Mouse (Mus musculus) fibroblast of lung, adult 2 months (primary cell): ENCODE measurements around the gene Gm20388.

Experiments
- DNase-seq: peaks from one replicate; pipeline ENCODE4 v3.0.0-alpha.2; 2011; ENCODE audit warnings: low read depth

Gm20388 gene

GRCm38 (mm10) chr8:121968542-121968941 is 2057.9 kb downstream of the Gm20388 start:
- DNase-seq, result no peak

GRCm38 (mm10) chr8:121970225-121970624 is 2059.6 kb downstream of the Gm20388 start:
- DNase-seq, result no peak

DNA sequence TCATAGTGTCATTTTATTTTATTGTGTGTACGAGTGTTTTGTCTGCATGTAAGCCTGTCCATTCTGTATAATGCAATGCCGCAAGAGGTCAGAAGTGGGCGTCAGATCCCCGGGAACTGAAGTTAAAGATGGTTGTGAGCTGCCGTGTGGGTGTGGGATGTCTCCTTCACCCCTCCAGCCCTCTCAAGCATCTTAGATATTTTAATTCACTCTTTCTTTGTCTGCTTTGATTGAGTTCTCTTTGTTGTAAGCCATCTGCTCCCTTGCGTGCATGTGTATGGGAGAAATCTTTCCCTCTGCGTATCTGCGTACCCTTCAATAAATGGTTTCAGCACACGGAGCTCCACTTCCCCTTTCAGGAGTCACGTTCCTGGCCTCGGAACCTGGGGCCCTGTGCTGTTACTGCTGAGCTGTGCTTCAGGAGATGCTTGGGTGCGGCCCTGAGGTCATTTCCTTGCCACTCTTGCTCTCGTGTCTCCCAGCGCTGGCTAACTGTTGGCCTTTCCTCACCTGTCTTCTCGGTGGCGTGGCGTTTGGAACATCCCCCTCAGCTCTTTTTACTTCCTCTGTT is 2060.9 kb downstream of the Gm20388 start:
- no peak for DNase-seq

DNA sequence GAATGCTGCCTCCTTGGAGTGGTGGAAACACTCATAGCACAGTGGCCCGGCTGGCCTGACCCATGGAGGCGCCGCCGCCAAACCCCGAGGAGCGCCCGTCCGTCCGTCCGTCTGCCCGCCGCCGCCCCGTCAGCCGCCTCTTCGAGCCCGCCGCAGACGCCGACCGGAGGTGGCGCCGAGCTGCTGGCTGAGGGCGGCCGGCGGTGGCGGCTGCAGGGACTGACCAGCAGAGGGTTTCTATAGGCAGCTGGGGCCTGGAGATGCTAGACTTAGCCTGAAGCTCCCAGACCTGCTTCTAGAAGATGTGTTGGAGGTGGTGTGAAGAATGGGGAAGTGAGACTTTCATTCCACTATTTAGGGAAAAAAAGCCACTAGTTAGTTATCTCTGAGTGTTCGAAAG is 2063.3 kb downstream of the Gm20388 start:
- DNase-seq, result no peak

DNA sequence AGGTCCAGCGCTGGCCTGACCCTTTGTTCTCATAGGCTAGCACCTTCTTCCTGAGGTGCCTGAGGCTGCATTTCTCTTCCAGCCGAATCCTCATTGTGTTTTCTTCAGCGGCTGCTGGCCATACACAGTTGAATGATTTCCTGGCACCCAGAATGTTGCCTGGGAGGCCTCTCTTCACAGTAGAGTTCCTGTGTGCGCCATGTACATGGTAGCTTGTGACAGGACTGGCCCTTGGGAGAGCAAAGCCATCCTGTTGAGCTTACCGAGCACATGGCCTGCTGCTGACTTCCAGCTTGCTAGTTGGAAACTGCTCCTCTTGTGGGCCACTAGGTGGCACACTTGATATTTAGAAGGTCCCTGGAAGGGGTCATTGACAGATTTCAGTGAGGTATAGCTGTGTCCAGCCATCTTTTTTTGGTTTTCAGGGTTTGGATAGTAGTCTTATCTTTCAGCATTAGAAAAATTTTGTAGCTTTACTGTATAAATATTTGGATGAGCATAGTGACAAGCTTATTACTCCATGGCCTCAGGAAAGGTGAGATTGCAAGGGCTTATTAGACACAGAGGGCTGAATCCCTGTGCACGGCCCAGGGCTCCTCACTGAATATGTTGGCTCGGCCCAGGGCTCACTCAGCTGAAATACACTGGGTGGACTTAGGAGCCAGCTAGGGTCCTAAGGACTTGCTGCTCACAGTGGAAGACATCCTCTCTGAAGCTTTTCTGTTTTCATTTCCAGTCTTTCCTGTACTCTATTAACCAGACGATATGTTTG is 2067.4 kb downstream of the Gm20388 start:
- DNase-seq, result no peak

DNA sequence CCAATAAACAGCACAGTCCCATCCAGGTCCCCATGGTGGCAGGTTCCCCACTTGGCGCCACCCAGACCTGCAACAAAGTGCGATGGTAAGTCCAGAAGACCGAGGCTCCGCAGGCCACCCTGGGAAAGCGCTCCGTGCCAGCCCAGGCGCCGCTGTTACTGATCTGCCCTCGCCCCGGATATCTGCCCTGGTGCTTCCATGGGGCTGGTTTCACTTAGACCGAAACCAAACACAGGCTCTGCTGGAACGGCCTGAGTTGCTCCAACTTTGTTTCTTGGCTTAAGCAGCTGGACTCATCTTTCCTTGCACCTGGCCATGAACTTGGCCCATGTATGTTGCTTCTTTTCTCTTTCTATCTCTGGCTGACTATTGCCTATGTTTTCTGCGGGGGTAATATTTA is 2068.0 kb downstream of the Gm20388 start:
- DNase-seq, result no peak

- DNase-seq, result no peak
Observed at GRCm38 (mm10) chr8:121980792-121981519, 2070.3 kb downstream of the Gm20388 start.

- no peak for DNase-seq
Observed at GRCm38 (mm10) chr8:121981520-121981895, 2070.9 kb downstream of the Gm20388 start.

- no peak for DNase-seq
Observed at GRCm38 (mm10) chr8:121985673-121986072, 2075.0 kb downstream of the Gm20388 start.

DNA sequence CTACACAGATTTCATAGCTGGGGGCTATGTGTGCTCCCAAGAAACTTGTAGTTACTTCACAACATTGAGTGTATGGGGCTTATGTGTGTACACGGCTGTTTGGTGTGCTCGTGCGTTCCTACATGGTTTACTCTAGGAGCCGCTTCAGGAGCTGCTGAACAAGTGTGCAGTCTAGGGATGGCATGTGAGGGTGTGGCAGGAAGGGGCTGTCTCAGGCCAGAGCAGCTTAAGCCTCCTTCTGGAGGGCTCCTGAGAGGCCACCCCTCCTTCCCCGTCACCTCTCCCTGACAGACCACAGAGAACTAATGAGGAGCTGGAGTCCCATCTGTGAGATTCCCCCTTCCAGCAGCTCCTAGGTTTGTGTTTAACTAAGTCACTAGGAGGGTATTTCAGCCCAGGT is 2077.3 kb downstream of the Gm20388 start:
- no peak for DNase-seq

- peak; percentile 75 for DNase-seq
Observed at GRCm38 (mm10) chr8:121990506-121991255, 2080.0 kb downstream of the Gm20388 start.

DNA sequence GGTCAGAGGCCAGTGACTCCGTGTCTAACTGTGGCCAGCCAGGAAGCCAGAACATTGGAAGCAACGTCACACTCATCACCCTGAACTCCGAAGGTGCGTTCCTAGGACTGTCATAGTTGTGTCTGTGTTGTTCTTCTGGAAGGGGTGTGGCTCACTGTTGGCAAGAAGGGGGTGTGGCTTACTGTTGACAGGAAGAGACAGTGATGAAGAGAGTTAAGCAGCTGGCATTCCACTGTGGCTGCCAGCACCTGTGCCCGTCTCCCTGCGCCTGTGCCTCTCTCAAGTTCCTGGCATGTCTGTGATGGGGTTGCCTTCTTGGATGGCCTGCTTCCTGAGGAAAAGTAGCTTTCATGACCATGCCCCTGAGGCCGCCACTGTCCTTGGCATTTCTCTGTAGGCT is 2081.0 kb downstream of the Gm20388 start:
- no peak for DNase-seq

DNA sequence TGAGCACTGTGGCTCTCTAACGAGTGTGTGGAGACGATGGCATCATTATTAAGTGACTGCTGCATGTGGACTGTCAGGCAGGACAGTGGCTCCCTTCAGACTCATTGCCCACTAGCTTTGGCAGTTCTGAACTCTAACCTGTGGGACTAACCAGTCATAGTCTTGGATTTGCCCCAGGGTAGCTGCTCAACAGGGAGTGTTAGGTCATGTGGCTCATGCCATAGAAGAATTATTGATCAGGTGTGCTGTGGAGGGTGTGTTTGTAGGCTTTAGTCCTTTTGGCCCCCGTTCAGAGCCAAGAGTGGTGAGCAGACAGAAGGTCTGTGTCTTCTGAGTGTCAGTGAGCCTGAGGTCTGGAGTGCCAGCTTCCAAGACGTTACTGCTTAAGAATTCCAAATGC is 2082.3 kb downstream of the Gm20388 start:
- no peak for DNase-seq

DNA sequence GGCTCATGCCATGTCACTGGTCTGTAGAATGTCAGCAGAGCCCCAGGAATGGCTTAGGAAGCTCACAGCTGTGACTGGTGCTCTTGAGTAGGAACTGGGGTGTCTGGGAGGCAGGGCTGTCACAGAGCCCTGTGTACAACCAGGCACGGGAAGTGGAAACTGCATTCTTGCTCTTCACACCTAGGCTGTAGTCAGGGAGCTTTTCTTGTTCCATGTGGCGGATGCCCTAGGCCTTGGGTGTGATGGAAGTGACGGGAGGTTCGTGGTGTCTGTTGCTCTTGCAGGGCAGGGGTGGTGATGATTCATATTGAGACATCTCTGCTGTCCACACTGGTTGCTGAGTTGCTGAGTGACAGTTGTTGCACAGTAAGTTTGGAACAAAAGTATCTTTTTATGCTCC is 2084.5 kb downstream of the Gm20388 start:
- DNase-seq, result no peak

DNA sequence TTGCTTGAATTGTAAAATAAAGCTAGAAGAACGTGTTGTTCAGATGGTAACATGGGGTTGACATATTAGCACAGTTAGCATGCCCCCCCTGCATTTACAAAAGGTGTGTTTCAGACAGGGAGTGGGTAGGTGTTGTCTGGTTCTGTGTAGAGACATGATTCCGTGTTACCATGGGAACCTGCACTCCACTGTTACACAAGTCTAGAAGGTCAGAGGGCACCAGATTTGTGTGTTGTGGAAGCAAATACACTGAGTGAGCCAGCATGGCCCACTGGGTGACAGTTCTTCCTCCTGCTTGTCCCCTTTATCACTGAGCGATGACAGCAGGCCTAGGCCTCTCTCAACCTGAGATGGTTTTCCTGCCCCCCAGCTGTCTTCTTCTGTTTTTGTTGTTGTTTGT is 2085.3 kb downstream of the Gm20388 start:
- no peak for DNase-seq

DNA sequence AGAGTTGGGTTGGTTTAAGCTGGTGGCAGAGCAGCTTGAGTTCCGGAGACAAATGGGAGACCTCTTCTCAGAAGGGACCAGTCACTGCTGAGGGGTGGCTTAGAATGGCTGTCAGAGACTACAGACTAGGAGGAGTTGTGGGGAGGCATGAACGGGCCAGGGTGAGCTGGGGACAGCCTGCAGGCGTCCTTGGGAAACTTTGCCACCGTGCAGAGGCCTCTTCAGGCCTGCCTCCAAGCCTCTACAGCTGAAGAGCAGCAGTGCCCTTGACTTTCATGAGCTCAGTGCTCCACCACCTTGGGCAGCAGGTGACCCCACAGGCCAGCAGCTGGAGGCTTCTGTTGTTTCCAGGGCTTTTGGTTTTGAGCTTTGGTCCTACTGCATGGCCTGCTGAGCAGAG is 2088.0 kb downstream of the Gm20388 start:
- DNase-seq, result no peak

DNA sequence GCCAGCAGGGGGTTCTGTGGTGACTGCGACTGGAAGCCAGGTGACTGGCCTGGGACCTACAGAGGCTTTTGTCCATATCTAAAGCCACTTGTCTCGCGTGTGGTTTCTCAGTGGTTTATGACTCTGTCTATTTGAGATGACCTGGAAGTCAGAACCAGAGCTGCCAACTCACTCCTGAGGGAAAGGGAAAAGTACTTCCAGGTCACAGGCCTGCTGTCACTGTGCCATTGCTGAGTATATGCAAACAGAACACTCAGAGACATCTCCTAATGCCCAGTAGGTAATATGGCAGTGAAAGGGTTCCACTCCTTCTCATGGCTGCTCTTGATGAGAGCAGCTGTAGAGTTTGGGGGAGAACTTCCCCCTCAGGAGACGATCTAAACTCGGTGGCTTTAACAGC is 2088.6 kb downstream of the Gm20388 start:
- no peak for DNase-seq

- DNase-seq, result no peak
Observed at GRCm38 (mm10) chr8:122001339-122002115, 2090.9 kb downstream of the Gm20388 start.

DNA sequence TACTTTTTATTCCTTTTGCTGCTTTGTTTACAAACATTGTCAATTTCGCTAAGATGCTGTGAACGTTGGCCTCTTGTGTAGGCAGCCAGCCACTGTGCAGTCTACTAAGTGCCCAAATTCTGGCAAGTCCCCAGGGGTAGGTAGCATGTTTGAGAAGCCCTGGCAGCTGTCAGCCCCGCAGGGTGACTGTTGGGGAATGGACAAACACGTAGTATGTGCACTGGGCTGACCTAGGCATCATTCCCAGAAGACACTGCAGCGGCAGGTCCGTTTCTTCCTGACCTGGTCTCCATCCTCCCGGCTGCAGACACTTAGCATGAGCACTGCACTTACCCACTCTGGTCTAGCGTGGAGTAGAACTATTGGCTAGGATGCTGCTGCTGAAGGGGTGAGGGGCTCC is 2093.0 kb downstream of the Gm20388 start:
- no peak for DNase-seq

DNA sequence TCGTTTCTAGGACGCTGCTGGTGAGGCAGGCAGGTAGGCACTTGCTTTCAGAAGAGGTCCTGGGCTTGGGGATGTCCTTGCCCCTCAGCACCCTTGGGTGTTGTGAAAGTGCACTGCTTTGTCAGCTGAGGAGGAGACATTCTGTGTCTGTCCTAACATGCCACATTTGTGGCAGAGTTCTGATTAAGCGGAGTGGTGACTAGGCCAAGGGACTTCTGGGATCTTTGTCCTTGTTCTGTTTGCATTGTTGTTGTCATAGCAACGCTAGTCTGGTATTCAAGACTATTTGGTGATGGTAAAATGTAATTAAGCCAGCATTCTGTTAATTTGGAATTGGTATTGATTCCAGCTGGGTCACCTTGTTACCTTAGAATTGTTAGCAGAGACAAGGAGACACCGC is 2093.5 kb downstream of the Gm20388 start:
- DNase-seq, result no peak

- DNase-seq, result no peak
Observed at GRCm38 (mm10) chr8:122005422-122006204, 2095.0 kb downstream of the Gm20388 start.
